Mouse (Mus musculus) layer of hippocampus, adult 9-11 months (tissue): Measurements from ENCODE around the gene Atxn7l1.

Source experiments
- DNase-seq: peaks from one replicate; pipeline ENCODE4 v3.0.0; 2022

Gene Atxn7l1

DNA sequence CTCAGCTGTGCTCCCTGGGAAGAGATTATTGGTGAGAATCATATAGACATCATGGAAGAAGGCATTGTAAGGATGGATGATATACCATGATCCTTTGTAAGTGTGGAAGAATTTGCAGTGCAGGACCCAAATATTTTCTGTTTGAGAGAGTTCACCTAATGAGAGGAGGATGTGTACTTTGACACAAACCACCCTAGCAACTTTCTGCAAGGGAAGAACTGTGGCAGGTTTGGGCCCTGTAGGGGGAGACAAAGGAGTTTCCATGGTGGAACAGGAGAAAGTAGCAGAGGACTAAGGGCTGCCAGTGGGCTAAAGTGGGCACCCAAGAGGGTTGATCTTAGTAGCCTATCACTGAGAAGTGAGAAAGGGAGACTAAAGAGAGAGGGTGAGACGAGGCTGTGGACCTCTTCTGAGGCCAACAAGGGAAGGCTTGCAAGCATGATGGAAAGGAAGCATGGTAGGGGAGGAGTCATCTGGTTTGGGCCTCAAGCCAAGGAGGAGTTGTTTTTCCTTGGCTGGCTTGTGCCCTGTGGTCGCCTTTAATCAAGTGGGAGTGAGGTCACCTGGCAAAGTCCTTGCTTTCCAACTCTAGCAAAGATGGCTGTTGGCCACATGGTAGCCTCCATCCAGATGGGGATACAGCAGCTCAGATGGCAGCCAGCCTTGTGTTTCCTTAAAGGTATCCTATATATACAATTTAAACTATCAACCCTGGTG lies 243.5 kb downstream of the Atxn7l1 start:
- DNase-seq: no peak

DNA sequence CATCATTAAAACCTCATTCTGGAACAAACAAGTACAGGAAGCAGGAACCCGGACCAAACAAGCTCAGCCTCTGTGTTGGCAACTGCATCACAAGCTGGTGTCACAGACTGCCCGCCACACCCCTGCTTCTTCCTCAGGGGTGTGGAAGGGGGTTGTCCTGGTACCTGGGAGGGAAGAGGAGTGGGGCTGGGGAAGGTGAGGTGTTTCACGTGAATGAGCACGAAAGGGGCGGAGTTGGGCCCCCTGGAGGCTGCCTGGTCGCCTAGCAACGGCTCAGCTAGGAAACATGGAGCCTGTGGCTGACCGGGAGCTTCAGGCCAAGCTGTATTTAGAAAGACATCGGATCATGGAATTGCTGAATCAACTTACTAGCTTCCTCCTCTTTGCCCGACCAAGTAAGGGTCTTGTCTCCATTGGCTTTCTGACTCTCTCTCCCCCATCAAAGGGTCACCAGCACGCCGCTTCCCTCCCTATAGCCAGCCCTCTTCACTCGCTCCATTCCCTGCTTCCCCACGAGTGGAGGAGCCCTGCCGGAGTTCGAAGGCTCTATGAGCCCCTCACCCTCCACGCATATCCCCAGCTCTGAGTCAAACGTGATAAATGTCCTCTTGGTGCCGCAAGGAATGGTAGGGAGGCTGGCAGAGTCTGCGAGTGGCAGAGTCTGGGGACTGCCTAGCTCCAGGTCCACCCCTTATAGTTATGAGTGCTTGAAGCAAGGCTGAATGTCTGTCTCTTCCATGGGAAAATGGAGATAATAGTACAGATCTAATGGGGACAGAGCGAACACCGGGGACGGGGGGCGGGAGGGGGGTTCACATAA lies 247.5 kb downstream of the Atxn7l1 start, which contains the start of gene Efcab10:
Gene Efcab10, plus strand, starts transcription at position 51 of the 820 bp plus-strand sequence.
- DNase-seq: peak; percentile 61

DNA sequence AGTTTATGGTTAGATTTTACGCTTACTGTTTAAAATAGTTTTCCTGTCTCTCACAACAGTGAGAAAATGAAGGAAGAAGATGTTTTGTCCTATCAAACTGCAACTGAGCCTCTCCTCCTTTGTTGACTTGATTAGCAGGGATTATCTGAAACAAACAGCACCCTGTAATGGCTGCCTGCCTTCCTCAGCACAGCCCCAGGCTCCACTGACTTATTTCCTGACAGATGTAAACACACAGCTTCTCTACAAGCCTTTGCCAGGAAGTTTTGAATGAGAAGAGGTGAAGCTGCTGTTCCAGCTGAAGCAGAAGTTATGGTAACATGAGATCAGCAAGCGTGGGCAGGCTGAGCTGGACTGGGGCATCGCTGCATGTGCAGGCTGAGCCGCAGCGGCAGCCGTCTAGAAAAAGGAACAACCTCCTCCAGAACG lies 255.8 kb downstream of the Atxn7l1 start:
- peak; percentile 20 for DNase-seq

DNA sequence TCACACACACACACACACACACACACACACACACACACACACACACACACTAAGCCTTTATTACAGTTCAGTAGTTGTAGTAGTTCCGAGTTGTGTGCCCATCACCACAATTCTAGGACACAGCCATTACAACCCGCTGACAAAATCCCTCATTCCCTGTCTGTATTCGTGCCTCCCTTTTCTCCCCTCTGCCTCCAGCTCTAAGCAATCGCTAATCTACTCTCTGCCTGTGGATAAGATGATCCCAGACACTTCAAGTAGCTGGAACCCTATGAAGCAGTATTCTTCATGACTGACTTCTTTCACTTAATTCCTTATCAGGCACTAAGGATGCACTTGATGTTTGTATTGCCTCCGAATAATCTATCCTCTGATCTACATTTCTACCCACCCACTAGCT lies 257.5 kb downstream of the Atxn7l1 start:
- no peak for DNase-seq

DNA sequence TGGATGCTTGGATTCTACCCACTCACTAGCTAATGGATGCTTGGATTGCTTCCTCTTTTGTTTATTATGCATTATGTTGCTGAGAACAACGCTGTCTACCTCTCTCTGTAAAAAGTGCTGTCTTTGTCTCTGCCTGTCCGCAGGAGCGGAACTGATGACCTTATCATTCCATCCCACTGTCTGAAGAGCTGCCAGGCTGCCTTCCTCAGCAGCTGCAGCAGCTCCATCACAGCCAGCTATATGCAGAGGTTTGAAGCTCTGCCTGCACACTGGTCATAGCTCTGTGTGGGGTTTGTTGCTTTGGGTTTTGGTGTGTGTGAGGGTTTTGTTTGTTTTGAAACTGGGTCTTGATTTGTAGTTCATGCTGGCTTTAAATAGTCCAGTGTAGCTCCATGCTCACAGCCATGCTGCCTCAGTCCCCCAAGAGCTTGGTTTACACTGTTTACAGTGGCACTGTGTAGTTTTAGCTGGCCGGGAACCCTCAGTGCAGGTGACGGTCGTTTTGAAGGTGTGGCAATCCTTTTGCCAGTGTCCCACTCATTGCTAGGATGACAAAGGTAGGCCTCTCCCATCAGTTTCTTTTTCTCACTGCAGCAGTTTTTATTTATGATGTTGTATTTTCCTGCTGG lies 258.0 kb downstream of the Atxn7l1 start:
- peak; percentile 57 for DNase-seq

DNA sequence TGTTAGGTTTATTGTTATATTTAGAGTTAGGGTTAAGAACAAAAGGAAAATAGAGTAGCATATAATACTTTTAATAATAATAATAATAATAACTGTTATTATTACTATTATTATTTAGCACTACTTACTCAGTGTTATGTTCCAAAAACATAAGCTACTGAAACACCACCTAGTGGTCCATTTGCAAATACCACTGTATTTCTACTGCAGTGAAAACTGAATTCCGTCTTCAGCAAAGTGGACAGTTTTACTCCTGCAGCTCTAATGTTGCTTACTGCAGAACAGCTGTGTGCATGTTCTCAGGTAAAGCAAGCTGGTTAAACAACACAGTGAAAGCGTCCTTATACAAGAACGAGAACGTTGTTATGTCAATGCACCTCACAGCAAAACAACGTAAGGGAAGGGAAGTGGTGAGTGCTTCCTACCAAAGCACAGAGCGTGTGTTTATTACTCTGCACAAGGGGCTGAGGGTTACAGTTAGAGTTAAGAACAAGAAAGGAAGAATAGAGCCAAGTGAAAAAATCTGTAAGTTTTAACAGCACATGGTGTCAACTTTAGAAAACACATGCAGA lies 264.2 kb downstream of the Atxn7l1 start:
- no peak for DNase-seq
